Mouse (Mus musculus) ovary, postnatal 14 days (tissue): ENCODE results near the gene Fam20c.

Experiments used
- DNase-seq: peaks from one replicate; pipeline ENCODE4 v3.0.0; 2022; ENCODE audit warnings: low spot score

The Fam20c gene

GRCm38 (mm10) chr5:138809767-138810166 is 55.5 kb downstream of the Fam20c start:
- DNase-seq = no peak

GRCm38 (mm10) chr5:138819780-138820179 is 65.5 kb downstream of the Fam20c start, which contains the start of gene Gm5294:
Gm5294 (plus strand) TSS chr5:138820080.
- DNase-seq = no peak

GRCm38 (mm10) chr5:138820717-138821332 is 66.5 kb downstream of the Fam20c start:
- no peak for DNase-seq

GRCm38 (mm10) chr5:138825090-138825489 is 70.8 kb downstream of the Fam20c start:
- no peak for DNase-seq

- no peak for DNase-seq
Observed at GRCm38 (mm10) chr5:138833406-138833805, 79.1 kb downstream of the Fam20c start.

- no peak for DNase-seq
Observed at GRCm38 (mm10) chr5:138834910-138835309, 80.6 kb downstream of the Fam20c start.

GRCm38 (mm10) chr5:138840981-138841380 is 86.7 kb downstream of the Fam20c start:
- DNase-seq = no peak

- DNase-seq = no peak
Observed at GRCm38 (mm10) chr5:138843168-138843824, 89.0 kb downstream of the Fam20c start.

GRCm38 (mm10) chr5:138846506-138846905 is 92.2 kb downstream of the Fam20c start:
- peak; percentile 21 for DNase-seq

GRCm38 (mm10) chr5:138848102-138848501 is 93.8 kb downstream of the Fam20c start:
- DNase-seq = peak; percentile 88

GRCm38 (mm10) chr5:138849682-138850461 is 95.6 kb downstream of the Fam20c start:
- no peak for DNase-seq

- no peak for DNase-seq
Observed at GRCm38 (mm10) chr5:138850462-138850844, 96.1 kb downstream of the Fam20c start.

GRCm38 (mm10) chr5:138851296-138851780 is 97.0 kb downstream of the Fam20c start:
- no peak for DNase-seq

GRCm38 (mm10) chr5:138852151-138852550 is 97.8 kb downstream of the Fam20c start:
- no peak for DNase-seq

GRCm38 (mm10) chr5:138853349-138853748 is 99.0 kb downstream of the Fam20c start:
- DNase-seq = no peak

- DNase-seq = peak; percentile 74
Observed at GRCm38 (mm10) chr5:138857010-138857617, 102.8 kb downstream of the Fam20c start.

- no peak for DNase-seq
Observed at GRCm38 (mm10) chr5:138857811-138858251, 103.5 kb downstream of the Fam20c start.
